Mouse (Mus musculus) liver, embryonic 14.5 days (tissue): ENCODE measurements around the gene Card11. TPM values are rescaled to one million over a fixed set of nuclear protein-coding genes. Genes with fewer than 3 reads are reported as not detected.

Experiments used
- ATAC-seq: fragments of 200-750 bp; cut with Nextera tagmentation; 2 replicates; pipeline ENCODE4 v1.8.0; 2017; ENCODE audit warnings: moderate number of reproducible peaks, mild to moderate bottlenecking, moderate library complexity; ENCODE audit not compliant: insufficient read depth
- DNase-seq, 3 experiments: peaks; one replicate each; pipeline ENCODE4 v3.0.0-alpha.2; 2012 to 2013; ENCODE audit warnings: low read depth in 3 of 3, low spot score in 3 of 3
- H3K27ac ChIP-seq: fragments of 300-500 bp; sonication (generic); 2 replicates; pipeline ENCODE4 v1.5.1; 2014; ENCODE audit warnings: moderate library complexity, mild to moderate bottlenecking, control low read depth, inconsistent platforms
- H3K27me3 ChIP-seq: fragments of 300-500 bp; sonication (generic); 2 replicates; pipeline ENCODE4 v1.6.1; 2014; ENCODE audit warnings: mild to moderate bottlenecking, low read length, moderate library complexity; ENCODE audit not compliant: control insufficient read depth, insufficient read depth
- H3K36me3 ChIP-seq: fragments of 300-500 bp; sonication (generic); replicated peaks from 2 replicates; pipeline ENCODE4 v1.6.1; 2014; ENCODE audit warnings: low read depth; ENCODE audit not compliant: control insufficient read depth, insufficient read depth
- H3K4me1 ChIP-seq, 2 experiments: fragments of 200-500 bp in 1 of 2; fragments of 300-500 bp in 1 of 2; sonication (generic) in 1 of 2; replicated peaks; 2 replicates each; pipeline ENCODE4 v1.6.1; 2012 to 2014; ENCODE audit warnings: antibody characterized with exemption in 1 of 2, inconsistent platforms in 1 of 2, low read length in 1 of 2; ENCODE audit not compliant: control insufficient read depth in 2 of 2, insufficient read depth in 2 of 2
- H3K4me2 ChIP-seq: fragments of 300-500 bp; sonication (generic); 2 replicates; pipeline ENCODE4 v1.6.1; 2014; ENCODE audit warnings: low read depth, mild to moderate bottlenecking, control low read depth, moderate library complexity
- H3K4me3 ChIP-seq, 2 experiments: fragments of 200-500 bp in 1 of 2; fragments of 300-500 bp in 1 of 2; sonication (generic) in 1 of 2; 2 replicates each; pipeline ENCODE4 v1.5.1; 2012 to 2014; ENCODE audit warnings: low read depth in 2 of 2, low read length in 2 of 2, mild to moderate bottlenecking in 2 of 2, control low read depth in 1 of 2, inconsistent platforms in 1 of 2, moderate library complexity in 1 of 2; ENCODE audit not compliant: insufficient read depth in 1 of 2
- H3K9ac ChIP-seq: fragments of 300-500 bp; sonication (generic); replicated peaks from 2 replicates; pipeline ENCODE4 v1.6.1; 2014; ENCODE audit warnings: mild to moderate bottlenecking, control low read depth, moderate library complexity
- H3K9me3 ChIP-seq: fragments of 300-500 bp; sonication (generic); 2 replicates; pipeline ENCODE4 v1.6.1; 2016; ENCODE audit warnings: low read length, mixed read lengths; ENCODE audit not compliant: control insufficient read depth
- CTCF ChIP-seq: IDR thresholded peaks from 2 replicates; pipeline ENCODE4 v1.5.1; 2016; ENCODE audit warnings: antibody characterized with exemption, low read depth, control low read depth
- EP300 ChIP-seq: IDR thresholded peaks from 2 replicates; pipeline ENCODE4 v1.6.1; 2016; ENCODE audit warnings: antibody characterized with exemption, low read depth
- WGBS: fragments of 180-500 bp; shearing (Covaris S2); extraction: QIAGEN DNeasy Blood & Tissue Kit; methylation state at CpG from one replicate; pipeline ENCODE4 v1.1.7; 2014; ENCODE audit not compliant: insufficient replicate concordance; 5-methylcytosine and 5-hydroxymethylcytosine counted together
- polyA plus RNA-seq, 2 experiments: library from polyadenylated mRNA; depleted of rRNA in 1 of 2; stranded (reverse) in 1 of 2; unstranded in 1 of 2; fragments of >200 nt; fragmentation: Nextera tagmentation in 1 of 2; extraction: Ambion mirVana in 1 of 2; gene quantifications; 2 replicates each; pipeline versions ENCODE4 v1.2.1 to v1.2.3; 2012 to 2014

The Card11 gene
- polyA plus RNA-seq (2012; rRNA removed) (0.26 and 0.27 TPM in 2 replicates), polyA plus RNA-seq (2014; fragmentation: Nextera tagmentation; extraction: Ambion mirVana) (0.06 TPM in 1 of 2 replicates, not detected in the other)

GRCm38 (mm10) chr5:141000349-141000748 is at the start of gene Card11:
Gene Card11 (minus strand): TSS chr5:141000582.
- no peak within 1 kb of the TSS for H3K27ac ChIP-seq
- 17% methylated on average over 10 of the region's 10 CpGs for WGBS
- TF ChIP-seq CTCF (no peak), EP300 (no peak)
- H3K4me1 ChIP-seq, result no peaks in the 10 kb centered on the region
- no peak within 1 kb of the TSS for H3K4me3 ChIP-seq
- ATAC-seq (no peak), DNase-seq (no peak)
- H3K9ac ChIP-seq, result no peak within 1 kb of the TSS
- no peaks in the 10 kb centered on the region for H3K36me3 ChIP-seq
- H3K4me2 ChIP-seq, result no peak within 1 kb of the TSS
- no peaks in the 10 kb centered on the region for H3K27me3 ChIP-seq
- H3K9me3 ChIP-seq, result no peaks in the 10 kb centered on the region

- Histone ChIP-seq H3K4me2 (no peak overlapping the region), H3K27ac (no peak overlapping the region), H3K4me3 (no peak overlapping the region), H3K27me3 (no peaks in the 10 kb centered on the region), H3K9ac (no peak overlapping the region), H3K36me3 (no peaks in the 10 kb centered on the region), H3K9me3 (no peaks in the 10 kb centered on the region), H3K4me1 (no peaks in the 10 kb centered on the region)
- DNase-seq (no peak), ATAC-seq (no peak)
- TF ChIP-seq CTCF, result no peak
- TF ChIP-seq EP300, result no peak
- 64% methylated on average over 13 of the region's 13 CpGs for WGBS
These were observed 47.4 kb upstream of the Card11 start for GRCm38 (mm10) chr5:141047651-141048218.

GRCm38 (mm10) chr5:141044976-141045375 is 44.6 kb upstream of the Card11 start:
- no peak for TF ChIP-seq EP300
- no peak for TF ChIP-seq CTCF
- no peak for ATAC-seq
- WGBS, result 25% methylated on average over 9 of the region's 9 CpGs

GRCm38 (mm10) chr5:141043654-141044447 is 43.5 kb upstream of the Card11 start:
- no peak for TF ChIP-seq EP300
- TF ChIP-seq CTCF, result no peak
- no peak for DNase-seq
- Histone ChIP-seq H3K9me3 (no peaks in the 10 kb centered on the region), H3K27ac (no peak overlapping the region), H3K9ac (no peak overlapping the region), H3K36me3 (no peaks in the 10 kb centered on the region), H3K27me3 (no peaks in the 10 kb centered on the region), H3K4me1 (no peaks in the 10 kb centered on the region), H3K4me3 (no peak overlapping the region), H3K4me2 (no peak overlapping the region; the same call in 1 of the 2 replicates)
- WGBS, result 15% methylated on average over 19 of the region's 19 CpGs
- ATAC-seq, result no peak

More at GRCm38 (mm10) chr5:141044976-141045375, 44.6 kb upstream of the Card11 start:
- Histone ChIP-seq H3K27ac (no peak overlapping the region), H3K36me3 (no peaks in the 10 kb centered on the region), H3K9ac (no peak overlapping the region), H3K4me3 (no peak overlapping the region), H3K9me3 (no peaks in the 10 kb centered on the region), H3K4me1 (no peaks in the 10 kb centered on the region), H3K27me3 (no peaks in the 10 kb centered on the region), H3K4me2 (no peak overlapping the region)
- DNase-seq, result no peak

GRCm38 (mm10) chr5:141042406-141042805 is 42.0 kb upstream of the Card11 start:
- H3K4me3 ChIP-seq, result no peak overlapping the region
- no peaks in the 10 kb centered on the region for H3K36me3 ChIP-seq
- no peaks in the 10 kb centered on the region for H3K4me1 ChIP-seq
- H3K4me2 ChIP-seq, result no peak overlapping the region
- DNase-seq, result no peak
- WGBS, result 69% methylated on average over 4 of the region's 4 CpGs
- no peak overlapping the region for H3K27ac ChIP-seq
- ATAC-seq, result no peak
- H3K9me3 ChIP-seq, result no peaks in the 10 kb centered on the region
- TF ChIP-seq EP300, result no peak
- TF ChIP-seq CTCF, result no peak
- H3K27me3 ChIP-seq, result no peaks in the 10 kb centered on the region
- no peak overlapping the region for H3K9ac ChIP-seq
